Mouse (Mus musculus) kidney, embryonic 14.5 days (tissue): ENCODE measurements around the gene Tbc1d2b. TPM values are rescaled to one million over a fixed set of nuclear protein-coding genes. Genes with fewer than 3 reads are reported as not detected.

Experiments used
- ATAC-seq: fragments of 200-750 bp; cut with Nextera tagmentation; 2 replicates; pipeline ENCODE4 v1.8.0; 2017; ENCODE audit warnings: moderate number of reproducible peaks, mild to moderate bottlenecking, moderate TSS enrichment, moderate library complexity; ENCODE audit not compliant: low FRiP score, low TSS enrichment
- H3K27ac ChIP-seq: fragments of 300-500 bp; sonication (generic); 2 replicates; pipeline ENCODE4 v1.5.1; 2014; ENCODE audit warnings: low read depth, mild to moderate bottlenecking, low read length, moderate library complexity, mixed read lengths
- H3K27me3 ChIP-seq: fragments of 300-500 bp; sonication (generic); 2 replicates; pipeline ENCODE4 v1.6.1; 2014; ENCODE audit warnings: mild to moderate bottlenecking, low read length; ENCODE audit not compliant: control insufficient read depth, insufficient read depth
- H3K36me3 ChIP-seq: fragments of 300-500 bp; sonication (generic); 2 replicates; pipeline ENCODE4 v1.6.1; 2014; ENCODE audit warnings: low read length, mixed read lengths; ENCODE audit not compliant: control insufficient read depth, insufficient read depth
- H3K4me1 ChIP-seq: fragments of 300-500 bp; sonication (generic); 2 replicates; pipeline ENCODE4 v1.6.1; 2014; ENCODE audit warnings: low read length, mixed read lengths; ENCODE audit not compliant: control insufficient read depth, insufficient read depth
- H3K4me2 ChIP-seq: fragments of 300-500 bp; sonication (generic); replicated peaks from 2 replicates; pipeline ENCODE4 v1.6.1; 2014; ENCODE audit warnings: low read depth, mild to moderate bottlenecking, low read length
- H3K4me3 ChIP-seq: fragments of 300-500 bp; sonication (generic); 2 replicates; pipeline ENCODE4 v1.5.1; 2014; ENCODE audit warnings: mild to moderate bottlenecking, low read length
- H3K9ac ChIP-seq: fragments of 300-500 bp; sonication (generic); 2 replicates; pipeline ENCODE4 v1.6.1; 2014; ENCODE audit warnings: low read depth, mild to moderate bottlenecking, low read length, moderate library complexity
- H3K9me3 ChIP-seq: fragments of 300-500 bp; sonication (generic); 2 replicates; pipeline ENCODE4 v1.6.1; 2016; ENCODE audit warnings: low read length; ENCODE audit not compliant: control insufficient read depth
- WGBS: fragments of 180-500 bp; shearing (Covaris S2); extraction: QIAGEN DNeasy Blood & Tissue Kit; methylation state at CpG from one replicate; pipeline ENCODE4 v1.1.7; 2014; 5-methylcytosine and 5-hydroxymethylcytosine counted together
- polyA plus RNA-seq: library from polyadenylated mRNA; unstranded; fragments of >200 nt; fragmentation: Nextera tagmentation; extraction: Ambion mirVana; gene quantifications from 2 replicates; pipeline ENCODE4 v1.2.1, GENCODE M21; 2014

Gene Tbc1d2b
- polyA plus RNA-seq, 1 experiment from 2014 or later: 14.7 TPM

DNA sequence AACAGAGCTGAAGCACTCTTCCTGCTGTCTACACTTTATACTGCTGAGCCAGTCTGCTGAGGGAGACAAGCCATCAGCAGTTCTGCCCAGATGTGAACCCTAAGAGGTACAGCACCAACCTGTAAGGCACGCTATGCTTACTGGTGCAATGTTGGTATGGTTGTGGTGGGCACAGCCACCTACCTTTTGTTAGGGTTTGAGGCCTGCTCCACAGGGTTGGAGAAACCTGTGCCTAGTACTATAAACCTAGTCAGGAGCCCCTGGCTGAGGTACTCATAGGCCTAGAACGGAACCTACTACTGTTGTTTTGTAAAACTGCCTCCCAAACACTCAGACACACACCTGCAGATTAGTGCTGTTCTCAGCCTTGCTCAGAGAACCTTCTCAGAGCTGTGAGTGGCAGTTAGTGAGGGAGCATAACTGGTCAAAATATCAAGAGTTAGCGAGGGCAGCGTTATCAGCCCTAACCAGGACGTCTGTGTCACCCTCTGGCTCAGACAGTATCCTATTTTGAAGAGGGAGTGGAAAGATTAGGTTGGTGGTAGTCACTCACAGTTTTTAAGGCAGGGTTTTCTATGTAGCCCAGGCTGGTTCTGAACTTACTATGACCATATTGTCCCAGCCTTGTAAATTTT, 20.3 kb downstream of the Tbc1d2b start:
- no peak for ATAC-seq
- no peak overlapping the region for H3K9ac ChIP-seq
- H3K9me3 ChIP-seq: no peaks in the 10 kb centered on the region
- 83% methylated on average over 5 of the region's 5 CpGs for WGBS
- no peak overlapping the region for H3K4me3 ChIP-seq
- H3K4me2 ChIP-seq: no peak overlapping the region
- H3K4me1 ChIP-seq: no peaks in the 10 kb centered on the region
- H3K27me3 ChIP-seq: no peaks in the 10 kb centered on the region
- H3K27ac ChIP-seq: no peak overlapping the region
- peaks cover 4% of the 10 kb centered on the region; the same call in 1 of the 2 replicates for H3K36me3 ChIP-seq

- H3K27ac ChIP-seq: no peak overlapping the region
- no peak overlapping the region for H3K9ac ChIP-seq
- 97% methylated on average over 2 of the region's 2 CpGs for WGBS
- ATAC-seq: no peak
- H3K27me3 ChIP-seq: no peaks in the 10 kb centered on the region
- H3K4me2 ChIP-seq: no peak overlapping the region
- H3K4me1 ChIP-seq: no peaks in the 10 kb centered on the region
- no peak overlapping the region for H3K4me3 ChIP-seq
- H3K9me3 ChIP-seq: no peaks in the 10 kb centered on the region
- peaks cover 4% of the 10 kb centered on the region; the same call in 1 of the 2 replicates for H3K36me3 ChIP-seq
Measured at GRCm38 (mm10) chr9:90249036-90249435, 21.6 kb downstream of the Tbc1d2b start.

- H3K4me3 ChIP-seq: no peak overlapping the region
- ATAC-seq: no peak
- H3K4me2 ChIP-seq: no peak overlapping the region
- H3K4me1 ChIP-seq: no peaks in the 10 kb centered on the region
- no peaks in the 10 kb centered on the region for H3K9me3 ChIP-seq
- no peaks in the 10 kb centered on the region for H3K27me3 ChIP-seq
- H3K27ac ChIP-seq: no peak overlapping the region
- peaks cover 4% of the 10 kb centered on the region; the same call in 1 of the 2 replicates for H3K36me3 ChIP-seq
- WGBS: 89% methylated on average over 7 of the region's 7 CpGs
- H3K9ac ChIP-seq: no peak overlapping the region
Measured at GRCm38 (mm10) chr9:90248326-90248725, 22.3 kb downstream of the Tbc1d2b start.

DNA sequence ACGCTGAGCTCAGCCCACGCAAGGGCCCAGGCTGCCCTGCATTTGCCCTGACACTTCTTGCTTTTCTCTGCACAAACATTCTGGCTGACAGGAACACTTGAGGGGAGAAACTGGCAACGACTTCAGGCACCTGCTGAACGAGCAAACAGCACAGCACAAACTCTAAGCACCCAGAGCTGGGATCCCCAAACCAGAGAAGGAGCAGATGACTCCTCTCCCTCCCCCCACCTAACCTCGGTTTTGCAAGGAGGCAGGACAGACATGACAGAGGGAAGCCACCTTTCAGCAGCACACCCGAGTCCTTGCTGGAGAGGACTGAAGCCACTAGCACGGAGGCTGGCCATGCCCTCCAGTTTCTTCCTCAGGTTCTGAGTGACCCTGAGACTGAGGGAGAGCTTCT, 23.3 kb downstream of the Tbc1d2b start:
- no peaks in the 10 kb centered on the region for H3K27me3 ChIP-seq
- no peak overlapping the region for H3K27ac ChIP-seq
- no peak overlapping the region for H3K4me3 ChIP-seq
- WGBS: 78% methylated on average over 7 of the region's 7 CpGs
- H3K36me3 ChIP-seq: peaks cover 4% of the 10 kb centered on the region; the same call in 1 of the 2 replicates
- no peak overlapping the region for H3K4me2 ChIP-seq
- no peak for ATAC-seq
- no peaks in the 10 kb centered on the region for H3K4me1 ChIP-seq
- no peak overlapping the region for H3K9ac ChIP-seq
- no peaks in the 10 kb centered on the region for H3K9me3 ChIP-seq

DNA sequence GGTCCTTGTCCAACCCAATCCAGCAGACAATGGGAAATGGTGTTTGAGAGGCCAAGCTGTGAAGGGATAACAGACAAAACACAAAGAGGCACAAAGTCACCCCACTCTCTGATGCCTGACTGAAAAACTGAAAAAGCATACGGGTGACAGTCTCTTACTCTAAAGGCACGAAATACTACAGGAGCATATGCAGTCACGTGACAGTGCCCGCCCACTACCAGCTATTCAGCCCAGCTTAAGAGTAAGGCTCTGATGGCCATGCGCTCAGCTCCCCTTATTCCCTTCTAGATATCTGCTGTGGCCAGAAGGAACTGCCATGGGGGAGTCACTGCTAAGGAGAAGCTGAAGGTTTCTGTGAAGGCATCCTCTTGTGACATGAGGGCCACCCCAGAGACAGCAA, 24.8 kb downstream of the Tbc1d2b start:
- ATAC-seq: no peak
- Histone ChIP-seq H3K4me3 (no peak overlapping the region), H3K9me3 (no peaks in the 10 kb centered on the region), H3K4me1 (no peaks in the 10 kb centered on the region), H3K27me3 (no peaks in the 10 kb centered on the region), H3K4me2 (no peak overlapping the region), H3K27ac (no peak overlapping the region), H3K9ac (no peak overlapping the region), H3K36me3 (peaks cover 4% of the 10 kb centered on the region; the same call in 1 of the 2 replicates)
- 91% methylated on average over 5 of the region's 5 CpGs for WGBS

DNA sequence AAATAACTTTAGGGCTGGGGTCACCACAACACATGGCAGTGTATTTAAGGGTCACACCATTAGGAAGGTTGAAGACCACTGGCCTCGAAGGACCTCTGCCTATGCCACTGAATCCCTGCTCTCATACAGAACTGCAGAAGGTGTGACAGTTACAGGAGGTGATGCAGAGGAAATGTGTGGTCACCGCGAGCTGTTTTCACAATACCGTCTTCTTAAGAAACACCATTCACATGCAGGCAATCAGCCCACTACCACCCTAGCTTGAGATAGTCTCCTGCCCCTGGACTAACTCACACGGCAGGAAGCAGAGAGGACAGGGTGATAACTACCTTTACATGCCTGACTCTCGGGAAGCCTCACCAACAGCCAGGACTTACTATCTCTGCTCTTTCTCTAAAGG, 25.4 kb downstream of the Tbc1d2b start:
- Histone ChIP-seq H3K27me3 (no peaks in the 10 kb centered on the region), H3K4me2 (no peak overlapping the region), H3K9me3 (no peaks in the 10 kb centered on the region), H3K36me3 (peaks cover 4% of the 10 kb centered on the region; the same call in 1 of the 2 replicates), H3K4me3 (no peak overlapping the region), H3K27ac (no peak overlapping the region), H3K9ac (no peak overlapping the region), H3K4me1 (no peaks in the 10 kb centered on the region)
- WGBS: 92% methylated on average over 6 of the region's 6 CpGs
- ATAC-seq: no peak

- WGBS: 91% methylated on average over 15 of the region's 15 CpGs
- no peak overlapping the region for H3K4me3 ChIP-seq
- no peak overlapping the region for H3K27ac ChIP-seq
Measured at GRCm38 (mm10) chr9:90244301-90245151, 26.1 kb downstream of the Tbc1d2b start.

GRCm38 (mm10) chr9:90242855-90243254, 27.7 kb downstream of the Tbc1d2b start:
- H3K9ac ChIP-seq: no peak overlapping the region
- 72% methylated on average over 7 of the region's 7 CpGs for WGBS
- H3K4me2 ChIP-seq: no peak overlapping the region
- peaks cover 9% of the 10 kb centered on the region; the same call in 1 of the 2 replicates for H3K36me3 ChIP-seq
- no peaks in the 10 kb centered on the region for H3K27me3 ChIP-seq
- no peak overlapping the region for H3K4me3 ChIP-seq
- no peak overlapping the region for H3K27ac ChIP-seq
- H3K4me1 ChIP-seq: no peaks in the 10 kb centered on the region
- H3K9me3 ChIP-seq: 0 out of 2 replicates have a peak, but pooled peaks cover 2% of the 10 kb centered on the region
- ATAC-seq: no peak

More at GRCm38 (mm10) chr9:90244301-90245151, 26.1 kb downstream of the Tbc1d2b start:
- peaks cover 4% of the 10 kb centered on the region; the same call in 1 of the 2 replicates for H3K36me3 ChIP-seq
- no peak overlapping the region for H3K9ac ChIP-seq
- no peak for ATAC-seq
- no peaks in the 10 kb centered on the region for H3K27me3 ChIP-seq
- H3K4me1 ChIP-seq: no peaks in the 10 kb centered on the region
- H3K4me2 ChIP-seq: no peak overlapping the region
- no peaks in the 10 kb centered on the region for H3K9me3 ChIP-seq

- H3K27ac ChIP-seq: no peak overlapping the region
- H3K9me3 ChIP-seq: 0 out of 2 replicates have a peak, but pooled peaks cover 2% of the 10 kb centered on the region
- 67% methylated on average over 6 of the region's 6 CpGs for WGBS
- no peak overlapping the region for H3K9ac ChIP-seq
- H3K4me3 ChIP-seq: no peak overlapping the region
- H3K36me3 ChIP-seq: peaks cover 12% of the 10 kb centered on the region; the same call in 1 of the 2 replicates
- H3K4me2 ChIP-seq: no peak overlapping the region
- ATAC-seq: no peak
- H3K27me3 ChIP-seq: no peaks in the 10 kb centered on the region
- H3K4me1 ChIP-seq: no peaks in the 10 kb centered on the region
Measured at GRCm38 (mm10) chr9:90242291-90242690, 28.3 kb downstream of the Tbc1d2b start.
